Mouse (Mus musculus) right cerebral cortex, adult 2 months (tissue): ENCODE data around the gene Trim43c.
"Not testable (repeated sequence)": the region's sequence is repeated elsewhere in the genome, so short reads cannot be mapped to it uniquely, and the experiment has no call there.

Source experiments
- DNase-seq, 2 experiments: peaks; one replicate each; pipeline ENCODE4 v3.0.0; 2021 to 2022; ENCODE audit warnings: low spot score in 2 of 2

Gene Trim43c

DNA sequence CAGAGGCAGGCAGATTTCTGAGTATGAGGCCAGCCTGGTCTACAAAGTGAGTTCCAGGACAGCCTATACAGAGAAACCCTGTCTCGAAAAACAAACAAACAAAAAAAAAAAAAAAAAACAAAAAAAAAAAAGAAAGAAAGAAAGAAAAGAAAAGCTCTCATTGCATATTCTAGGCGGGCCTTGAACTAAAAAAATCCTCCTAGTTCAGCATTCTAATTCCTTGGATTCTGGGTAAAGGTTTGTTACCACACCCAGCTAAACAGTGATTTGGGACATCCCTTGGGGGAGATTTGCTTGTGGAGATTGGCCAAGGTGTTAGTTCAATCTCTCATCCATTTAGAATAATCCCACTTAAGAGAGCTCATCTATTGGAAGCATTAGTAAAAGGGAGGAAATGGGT lies at the start of gene Trim43c:
Trim43c (plus strand) TSS at position 301 of the 400 bp plus-strand sequence.
- not testable (repeated sequence) for DNase-seq

DNA sequence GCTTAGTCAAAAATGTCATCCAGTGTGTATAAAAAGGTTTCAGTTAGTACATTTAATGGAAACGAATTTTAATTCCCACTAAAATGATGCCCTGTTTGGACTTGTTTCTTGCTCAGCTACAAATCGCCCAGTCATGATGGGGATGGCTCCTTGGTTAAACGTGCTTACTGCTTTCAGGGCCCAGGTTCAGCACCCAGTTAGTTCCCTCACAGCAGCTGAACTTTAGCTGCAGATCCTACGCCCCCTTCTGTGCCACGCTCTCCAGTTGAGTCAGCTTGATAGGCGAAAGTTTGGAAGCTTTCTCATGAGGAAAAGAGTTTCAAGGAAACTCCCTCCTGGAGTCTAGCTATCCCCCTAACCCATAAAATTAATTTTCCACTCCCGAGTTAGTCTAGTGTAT lies 14.1 kb downstream of the Trim43c start:
- DNase-seq = not testable (repeated sequence)

DNA sequence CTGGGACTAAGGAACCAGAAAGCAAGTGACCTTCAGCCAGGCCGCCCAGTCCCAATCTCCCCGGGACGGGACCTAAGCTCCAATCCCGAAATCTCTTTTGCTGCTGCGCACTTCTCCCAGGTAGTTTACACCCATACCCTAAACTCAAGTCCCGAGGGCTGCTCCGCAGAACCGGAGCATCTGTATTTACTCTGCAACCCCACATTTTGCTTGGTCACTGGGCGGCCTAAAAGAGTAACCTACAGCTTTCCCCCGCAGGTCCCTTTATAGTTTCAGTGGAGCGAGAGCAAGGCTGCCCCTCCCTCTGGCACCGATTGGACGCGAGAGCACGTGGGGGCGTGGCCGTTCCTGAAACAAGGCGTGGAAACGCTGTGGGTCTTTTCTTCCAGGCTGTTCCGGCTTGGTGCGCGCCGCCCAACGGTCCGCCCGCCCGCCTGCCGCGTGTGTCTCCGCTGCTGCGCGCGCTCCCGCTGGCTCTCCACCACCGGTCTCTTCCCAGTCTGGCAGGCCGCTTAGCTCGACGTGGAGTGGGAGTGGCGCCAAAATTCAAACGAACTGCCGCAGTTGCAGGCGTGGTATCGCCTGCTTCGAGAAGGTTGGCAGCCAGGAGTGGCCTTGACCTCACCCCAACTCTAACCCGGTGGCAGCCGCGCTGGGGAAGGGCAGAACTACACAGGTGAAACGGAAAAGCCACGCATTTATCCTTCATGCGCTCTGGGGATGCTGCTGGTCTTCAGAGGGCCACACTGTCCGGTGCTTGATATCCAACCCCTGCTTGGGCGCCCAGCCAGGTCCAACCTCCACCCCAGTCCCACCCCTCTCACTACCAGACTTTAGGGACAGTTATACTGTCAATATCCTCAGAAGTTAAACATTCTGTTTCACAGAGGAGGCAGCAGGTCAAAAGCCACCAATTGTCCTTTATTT lies 19.9 kb downstream of the Trim43c start:
- peak; percentile 76 to 78 for DNase-seq
